Comparison of ENCODE assay signal across 11 mouse cellular contexts in the genomic region with DNA sequence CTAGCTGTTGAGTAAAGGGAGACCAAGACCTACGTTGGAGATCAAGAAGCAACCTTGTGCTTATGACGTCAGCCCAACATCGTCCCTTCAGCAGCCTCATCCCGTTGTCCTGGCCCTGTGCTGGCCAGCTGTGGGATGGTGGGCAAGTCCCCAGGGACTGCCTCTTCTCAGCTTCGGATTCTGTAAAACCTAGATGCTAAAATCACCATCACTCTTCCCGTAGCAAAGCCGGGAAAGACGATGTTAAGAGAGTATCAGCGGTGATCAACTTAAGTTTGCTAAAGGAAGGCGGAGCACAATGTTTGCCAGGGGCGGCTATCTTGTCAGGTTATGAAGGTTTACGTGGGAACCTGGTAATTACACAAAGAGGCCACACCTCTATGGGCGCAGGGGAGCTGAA. TPM values are rescaled to one million over a fixed set of nuclear protein-coding genes. Genes with fewer than 3 reads are reported as not detected.
DNase-seq lines count a peak whose midpoint lies in the region; ATAC-seq and TF ChIP-seq lines count a peak whose summit lies in the region.
"Had no signal": no experiment of that assay in that cellular context is flagged by ENCODE, and none has a peak within 500 bp of the region (broad histone marks: within the 10 kb centered on the region; RNA-seq: fewer than 3 reads in every experiment).

No protein-coding gene starts in this region.

- no peak for TF ChIP-seq POLR2A in limb, embryonic 14.5 days (IDR thresholded peaks at IDR 0.05; ENCODE audit: borderline replicate concordance, extremely low read depth, insufficient read depth, insufficient read length)

- no peak for ATAC-seq in lung, embryonic 14.5 days (ENCODE audit: insufficient read depth)
- ATAC-seq in forebrain, embryonic 13.5 days = no peak
- ATAC-seq in limb, embryonic 14.5 days (ENCODE audit: low FRiP score, low read depth) = no peak
- no peak for ATAC-seq in stomach, embryonic 16.5 days (ENCODE audit: insufficient read depth, low FRiP score)

- 0 out of 2 replicates have a peak overlapping the region, but pooled peaks have one; percentile 46 for H3K4me3 ChIP-seq in lung, embryonic 14.5 days (ENCODE audit: low read depth, low read length)
- peak overlapping the region; percentile 49; the same call in 1 of the 2 replicates for H3K4me3 ChIP-seq in forebrain, embryonic 13.5 days
- H3K4me3 ChIP-seq in limb, embryonic 14.5 days (replicated peaks; ENCODE audit: low read length) = no peak overlapping the region
- no peak overlapping the region for H3K4me3 ChIP-seq in stomach, embryonic 16.5 days (replicated peaks; ENCODE audit: low read length)

- no peaks in the 10 kb centered on the region; the same call in 1 of the 2 replicates for H3K4me1 ChIP-seq in lung, embryonic 14.5 days (ENCODE audit: insufficient read depth)
- H3K4me1 ChIP-seq in forebrain, embryonic 13.5 days = peaks cover 27% of the 10 kb centered on the region
- peaks cover 6% of the 10 kb centered on the region for H3K4me1 ChIP-seq in limb, embryonic 14.5 days (ENCODE audit: control insufficient read depth, insufficient read depth, low read length)
- H3K4me1 ChIP-seq in stomach, embryonic 16.5 days (ENCODE audit: control insufficient read depth, insufficient read depth, low read length) = peaks cover 3% of the 10 kb centered on the region; the same call in 1 of the 2 replicates

- DNase-seq in lung, embryonic 14.5 days = no peak
- no peak for DNase-seq in lung, postnatal 4 days
- DNase-seq in limb, embryonic 14.5 days (ENCODE audit: low spot score) = no peak
- DNase-seq in thymus, postnatal 0 days (ENCODE audit: low spot score) = no peak
- no peak for DNase-seq in MN1 (ENCODE audit: low spot score)
- DNase-seq: gastrocnemius, postnatal 14 days; heart, postnatal 14 days; kidney, postnatal 4 days had no signal

- no peak overlapping the region for H3K27ac ChIP-seq in lung, embryonic 14.5 days (ENCODE audit: low read depth)
- H3K27ac ChIP-seq in forebrain, embryonic 13.5 days = no peak overlapping the region
- no peak overlapping the region for H3K27ac ChIP-seq in limb, embryonic 14.5 days (replicated peaks; ENCODE audit: low read depth, low read length)
- H3K27ac ChIP-seq in stomach, embryonic 16.5 days (ENCODE audit: low read length) = no peak overlapping the region

- H3K4me2 ChIP-seq in lung, embryonic 14.5 days = peak overlapping the region; percentile 89; the same call in 1 of the 2 replicates
- peak overlapping the region; percentile 74 for H3K4me2 ChIP-seq in forebrain, embryonic 13.5 days
- peak overlapping the region; percentile 94; the same call in 1 of the 2 replicates for H3K4me2 ChIP-seq in limb, embryonic 14.5 days (replicated peaks; ENCODE audit: low read depth, low read length, severe bottlenecking)
- H3K4me2 ChIP-seq in stomach, embryonic 16.5 days (ENCODE audit: low read depth, low read length) = no peak overlapping the region

- peaks cover 19% of the 10 kb centered on the region for H3K27me3 ChIP-seq in lung, embryonic 14.5 days (ENCODE audit: insufficient read depth, low read length)
- H3K27me3 ChIP-seq in forebrain, embryonic 13.5 days = no peaks in the 10 kb centered on the region
- peaks cover 18% of the 10 kb centered on the region; the same call in 1 of the 2 replicates for H3K27me3 ChIP-seq in limb, embryonic 14.5 days (ENCODE audit: control insufficient read depth, insufficient read depth, low read length)
- peaks cover 22% of the 10 kb centered on the region; the same call in 1 of the 2 replicates for H3K27me3 ChIP-seq in stomach, embryonic 16.5 days (ENCODE audit: control insufficient read depth, insufficient read depth, low read length)

- no peak overlapping the region for H3K9ac ChIP-seq in lung, embryonic 14.5 days
- no peak overlapping the region; the same call in 1 of the 2 replicates for H3K9ac ChIP-seq in forebrain, embryonic 13.5 days
- H3K9ac ChIP-seq in limb, embryonic 14.5 days (ENCODE audit: low read depth, low read length, severe bottlenecking) = no peak overlapping the region
- peak overlapping the region; percentile 67; the same call in 1 of the 2 replicates for H3K9ac ChIP-seq in stomach, embryonic 16.5 days (ENCODE audit: low read length)

- H3K9me3 ChIP-seq in lung, embryonic 14.5 days (ENCODE audit: low read depth, low read length) = no peaks in the 10 kb centered on the region
- H3K9me3 ChIP-seq in forebrain, embryonic 13.5 days (replicated peaks) = no peaks in the 10 kb centered on the region
- no peaks in the 10 kb centered on the region for H3K9me3 ChIP-seq in limb, embryonic 14.5 days (ENCODE audit: control insufficient read depth, low read length)
- H3K9me3 ChIP-seq in stomach, embryonic 16.5 days (replicated peaks; ENCODE audit: control insufficient read depth, low read length) = no peaks in the 10 kb centered on the region

- WGBS in lung, embryonic 14.5 days = 55% methylated on average over 13 of the region's 13 CpGs
- 71% methylated on average over 13 of the region's 13 CpGs for WGBS in forebrain, embryonic 13.5 days
- 61% methylated on average over 13 of the region's 13 CpGs for WGBS in limb, embryonic 14.5 days
- WGBS in stomach, embryonic 16.5 days = 47% methylated on average over 13 of the region's 13 CpGs

- no peak for TF ChIP-seq CTCF in lung, embryonic 14.5 days (IDR thresholded peaks at IDR 0.05; ENCODE audit: low read depth)

- no peaks in the 10 kb centered on the region for H3K36me3 ChIP-seq in lung, embryonic 14.5 days (ENCODE audit: insufficient read depth)
- no peaks in the 10 kb centered on the region for H3K36me3 ChIP-seq in forebrain, embryonic 13.5 days (ENCODE audit: poor library complexity, severe bottlenecking)
- no peaks in the 10 kb centered on the region for H3K36me3 ChIP-seq in limb, embryonic 14.5 days (ENCODE audit: control insufficient read depth, insufficient read depth, low read length)
- no peaks in the 10 kb centered on the region for H3K36me3 ChIP-seq in stomach, embryonic 16.5 days (ENCODE audit: control insufficient read depth, insufficient read depth, low read length)

RNA-seq across cellular contexts. Expression of gene Dok5, which starts 0.8 kb away (rescaled TPM):
- polyA plus RNA-seq in lung, embryonic 14.5 days (2014; fragmentation: Nextera tagmentation; extraction: Ambion mirVana) = 0.83 and 2.1 TPM in 2 replicates
- polyA plus RNA-seq in forebrain, embryonic 13.5 days (2015; fragmentation: Nextera tagmentation; extraction: Ambion mirVana) = 30.4 and 30.5 TPM in 2 replicates
- polyA plus RNA-seq in limb, embryonic 14.5 days (2012; rRNA removed) = 10.8 and 11.2 TPM in 2 replicates
- 8.3 and 11.9 TPM in 2 replicates for polyA plus RNA-seq in limb, embryonic 14.5 days (2014; fragmentation: Nextera tagmentation; extraction: Ambion mirVana)
- 3.5 TPM in 2 replicates for polyA plus RNA-seq in stomach, embryonic 16.5 days (2015; fragmentation: Nextera tagmentation; extraction: Ambion mirVana)
- 1.6 and 2.6 TPM in 2 replicates for polyA plus RNA-seq in thymus, postnatal 0 days (2015; fragmentation: Nextera tagmentation; extraction: Ambion mirVana)
- polyA plus RNA-seq: liver, adult 2 months had no signal

Comparison
In these comparisons a context has a peak if more than half of its experiments do, and no peak if none do; other contexts are left out.
1. H3K4me3 ChIP-seq: peak in lung, embryonic 14.5 days (single experiment) and forebrain, embryonic 13.5 days (single experiment); none in limb, embryonic 14.5 days (single experiment) and stomach, embryonic 16.5 days (single experiment).